Mouse (Mus musculus) myocyte (in vitro differentiated cells): ENCODE measurements at regions not wholly inside any gene's neighbourhood (a gene's known extent, or its start where the extent isn't known, plus 50 kb on each side); places are given as distances from the start of the nearest gene placed in this dataset.
A peak's percentile ranks its signal among the peaks of the same experiment; 100 is the strongest.

ENCODE experiments used
- H3K27me3 ChIP-seq: one replicate; pipeline ENCODE4 v1.6.1; 2011; ENCODE audit not compliant: control insufficient read depth, insufficient read depth, insufficient read length
- H3K36me3 ChIP-seq: one replicate; pipeline ENCODE4 v1.6.1; 2011; ENCODE audit not compliant: control insufficient read depth, insufficient read depth
- H3K4me2 ChIP-seq: one replicate; pipeline ENCODE4 v1.6.1; 2011; ENCODE audit warnings: low read depth, control low read depth
- H3K4me3 ChIP-seq: one replicate; pipeline ENCODE4 v1.5.1; 2011; ENCODE audit warnings: mild to moderate bottlenecking, control low read depth, moderate library complexity
- H3K79me2 ChIP-seq: one replicate; pipeline ENCODE4 v1.6.1; 2011; ENCODE audit not compliant: control insufficient read depth, insufficient read depth
- H3ac ChIP-seq: one replicate; pipeline ENCODE4 v1.6.1; 2011; ENCODE audit not compliant: control insufficient read depth, insufficient read length
- CEBPB ChIP-seq: IDR thresholded peaks from 2 replicates; pipeline ENCODE4 v1.6.1; 2011; ENCODE audit warnings: mild to moderate bottlenecking, moderate library complexity; ENCODE audit not compliant: poor library complexity, insufficient read depth, severe bottlenecking
- E2F4 ChIP-seq: IDR thresholded peaks from one replicate; pipeline ENCODE4 v1.6.1; 2011; ENCODE audit warnings: mild to moderate bottlenecking, control low read depth, moderate library complexity; ENCODE audit not compliant: insufficient read depth
- MAX ChIP-seq: IDR thresholded peaks from one replicate; pipeline ENCODE4 v1.6.1; 2011; ENCODE audit warnings: low read depth, mild to moderate bottlenecking, control low read depth
- MYOD1 ChIP-seq, 3 experiments: IDR thresholded peaks; one replicate each; pipeline ENCODE4 v1.6.1; 2011; ENCODE audit warnings: control low read depth in 2 of 3, low read depth in 2 of 3, mild to moderate bottlenecking in 2 of 3, moderate library complexity in 1 of 3; ENCODE audit not compliant: insufficient read length in 2 of 3, control insufficient read depth in 1 of 3
- MYOG ChIP-seq, 3 experiments: IDR thresholded peaks; one replicate each; pipeline ENCODE4 v1.6.1; 2011; ENCODE audit warnings: control low read depth in 2 of 3, low read depth in 2 of 3, mild to moderate bottlenecking in 2 of 3; ENCODE audit not compliant: insufficient read length in 2 of 3, control insufficient read depth in 1 of 3, insufficient read depth in 1 of 3
- POLR2A ChIP-seq: IDR thresholded peaks from one replicate; pipeline ENCODE4 v1.6.1; 2011; ENCODE audit warnings: low read depth, mild to moderate bottlenecking, control low read depth, moderate library complexity; ENCODE audit not compliant: insufficient read length
- POLR2AphosphoS2 ChIP-seq: IDR thresholded peaks from one replicate; pipeline ENCODE4 v1.6.1; 2011; ENCODE audit warnings: low read depth, control low read depth; ENCODE audit not compliant: insufficient read length
- REST ChIP-seq: IDR thresholded peaks from one replicate; pipeline ENCODE4 v1.6.1; 2011; ENCODE audit warnings: mild to moderate bottlenecking, control low read depth, moderate library complexity; ENCODE audit not compliant: insufficient read depth, insufficient read length
- SRF ChIP-seq: IDR thresholded peaks from one replicate; pipeline ENCODE4 v1.6.1; 2011; ENCODE audit warnings: low read depth; ENCODE audit not compliant: control insufficient read depth, insufficient read length
- TCF12 ChIP-seq: IDR thresholded peaks from one replicate; pipeline ENCODE4 v1.6.1; 2011; ENCODE audit warnings: mild to moderate bottlenecking, control low read depth; ENCODE audit not compliant: poor library complexity, insufficient read depth, severe bottlenecking
- TCF3 ChIP-seq: IDR thresholded peaks from one replicate; pipeline ENCODE4 v1.6.1; 2011; ENCODE audit warnings: low read depth, control low read depth; ENCODE audit not compliant: insufficient read length
- USF1 ChIP-seq: IDR thresholded peaks from one replicate; pipeline ENCODE4 v1.6.1; 2011; ENCODE audit warnings: low read depth, mild to moderate bottlenecking, control low read depth, moderate library complexity

GRCm38 (mm10) chr13:51304631-51305030 is 103.8 kb upstream of the S1pr3 start:
- H3K79me2 ChIP-seq: no peaks in the 10 kb centered on the region
- H3K36me3 ChIP-seq: no peaks in the 10 kb centered on the region
- no peak for TF ChIP-seq POLR2AphosphoS2
- no peak for TF ChIP-seq TCF12
- no peak for TF ChIP-seq USF1
- no peak for TF ChIP-seq MYOG (IDR thresholded peaks at IDR 0.05; ENCODE audit: control insufficient read depth in 1 of 3, insufficient read depth in 1 of 3, insufficient read length in 2 of 3, low read depth in 2 of 3)
- TF ChIP-seq CEBPB: no peak
- TF ChIP-seq E2F4: no peak
- no peak for TF ChIP-seq REST
- TF ChIP-seq POLR2A: no peak
- no peak for TF ChIP-seq MAX
- no peak for TF ChIP-seq TCF3
- no peak for TF ChIP-seq MYOD1 (IDR thresholded peaks at IDR 0.05; ENCODE audit: control insufficient read depth in 1 of 3, insufficient read length in 2 of 3, low read depth in 2 of 3)
- H3K27me3 ChIP-seq: no peaks in the 10 kb centered on the region
- H3K4me3 ChIP-seq: no peak overlapping the region
- H3ac ChIP-seq: no peak overlapping the region
- H3K4me2 ChIP-seq: no peak overlapping the region

GRCm38 (mm10) chr13:51309446-51309845 is 99.0 kb upstream of the S1pr3 start:
- Histone ChIP-seq H3ac (no peak overlapping the region), H3K4me2 (peak overlapping the region; percentile 52), H3K27me3 (no peaks in the 10 kb centered on the region), H3K36me3 (no peaks in the 10 kb centered on the region), H3K4me3 (no peak overlapping the region), H3K79me2 (no peaks in the 10 kb centered on the region)
- TF ChIP-seq TCF12: no peak
- no peak for TF ChIP-seq USF1
- no peak for TF ChIP-seq MAX
- TF ChIP-seq TCF3: no peak
- no peak for TF ChIP-seq REST
- TF ChIP-seq MYOG (IDR thresholded peaks at IDR 0.05; ENCODE audit: control insufficient read depth in 1 of 3, insufficient read depth in 1 of 3, insufficient read length in 2 of 3, low read depth in 2 of 3): no peak
- no peak for TF ChIP-seq POLR2AphosphoS2
- TF ChIP-seq POLR2A: no peak
- no peak for TF ChIP-seq CEBPB
- no peak for TF ChIP-seq E2F4
- TF ChIP-seq MYOD1 (IDR thresholded peaks at IDR 0.05; ENCODE audit: control insufficient read depth in 1 of 3, insufficient read length in 2 of 3, low read depth in 2 of 3): no peak
- no peak for TF ChIP-seq SRF

GRCm38 (mm10) chr13:51310041-51310440 is 98.4 kb upstream of the S1pr3 start:
- no peak overlapping the region for H3K4me3 ChIP-seq
- H3K36me3 ChIP-seq: no peaks in the 10 kb centered on the region
- no peak overlapping the region for H3ac ChIP-seq
- no peaks in the 10 kb centered on the region for H3K27me3 ChIP-seq
- no peaks in the 10 kb centered on the region for H3K79me2 ChIP-seq
- H3K4me2 ChIP-seq: peak overlapping the region; percentile 52
- TF ChIP-seq MYOG (IDR thresholded peaks at IDR 0.05; ENCODE audit: control insufficient read depth in 1 of 3, insufficient read depth in 1 of 3, insufficient read length in 2 of 3, low read depth in 2 of 3) (peak in 1 of 3 experiments; percentile 19), POLR2AphosphoS2 (no peak), MAX (no peak), USF1 (no peak), SRF (no peak)

- Histone ChIP-seq H3K4me2 (no peak overlapping the region), H3K4me3 (no peak overlapping the region), H3ac (no peak overlapping the region), H3K27me3 (no peaks in the 10 kb centered on the region), H3K36me3 (no peaks in the 10 kb centered on the region), H3K79me2 (no peaks in the 10 kb centered on the region)
- no peak for TF ChIP-seq CEBPB
- no peak for TF ChIP-seq TCF3
- TF ChIP-seq MYOD1 (IDR thresholded peaks at IDR 0.05; ENCODE audit: control insufficient read depth in 1 of 3, insufficient read length in 2 of 3, low read depth in 2 of 3): peak in 1 of 3 experiments; percentile 39
- no peak for TF ChIP-seq MAX
- TF ChIP-seq SRF: no peak
Measured at GRCm38 (mm10) chr13:51311679-51312255, 96.7 kb upstream of the S1pr3 start.

- H3K36me3 ChIP-seq: no peaks in the 10 kb centered on the region
- TF ChIP-seq TCF3 (peak; percentile 45), REST (no peak), MYOG (IDR thresholded peaks at IDR 0.05; ENCODE audit: control insufficient read depth in 1 of 3, insufficient read depth in 1 of 3, insufficient read length in 2 of 3, low read depth in 2 of 3) (peak; percentile 72 to 98 (median 96)), POLR2AphosphoS2 (no peak), POLR2A (no peak), SRF (no peak), USF1 (no peak), TCF12 (peak; percentile 85), MYOD1 (IDR thresholded peaks at IDR 0.05; ENCODE audit: control insufficient read depth in 1 of 3, insufficient read length in 2 of 3, low read depth in 2 of 3) (peak; percentile 75 to 96 (median 93)), MAX (no peak), CEBPB (no peak), E2F4 (no peak)
- H3K4me2 ChIP-seq: peak overlapping the region; percentile 88
- H3ac ChIP-seq: no peak overlapping the region
- no peak overlapping the region for H3K4me3 ChIP-seq
- H3K27me3 ChIP-seq: no peaks in the 10 kb centered on the region
- H3K79me2 ChIP-seq: no peaks in the 10 kb centered on the region
Measured at GRCm38 (mm10) chr13:51313129-51313850, 95.1 kb upstream of the S1pr3 start.
